Mouse (Mus musculus) CH12.LX (cell line): Measurements from ENCODE around the gene Ikzf4. TPM values are rescaled to one million over a fixed set of nuclear protein-coding genes. Genes with fewer than 3 reads are reported as not detected.

ENCODE experiments used
- DNase-seq: peaks from one replicate; pipeline ENCODE4 v3.0.0-alpha.2; 2013; ENCODE audit errors: extremely low read depth
- H3K27ac ChIP-seq: 2 replicates; pipeline ENCODE4 v1.5.1; 2012; ENCODE audit warnings: low read depth, mild to moderate bottlenecking, control low read depth, moderate library complexity; ENCODE audit not compliant: insufficient read depth
- H3K27me3 ChIP-seq: replicated peaks from 2 replicates; pipeline ENCODE3; 2012; ENCODE audit warnings: inconsistent platforms
- H3K36me3 ChIP-seq, 2 experiments: replicated peaks in 1 of 2; 2 replicates each; pipeline versions ENCODE3 to v1.6.1; 2012; ENCODE audit warnings: inconsistent platforms in 1 of 2, low read length in 1 of 2, mild to moderate bottlenecking in 1 of 2, mixed read lengths in 1 of 2, moderate library complexity in 1 of 2; ENCODE audit not compliant: control insufficient read depth in 1 of 2, insufficient read depth in 1 of 2
- H3K4me1 ChIP-seq, 2 experiments: 2 replicates each; pipeline ENCODE4 v1.6.1; 2012; ENCODE audit warnings: inconsistent platforms in 1 of 2, moderate library complexity in 1 of 2; ENCODE audit not compliant: insufficient read depth in 2 of 2, control insufficient read depth in 1 of 2
- H3K4me2 ChIP-seq: 2 replicates; pipeline ENCODE4 v1.6.1; 2012; ENCODE audit warnings: low read depth, mild to moderate bottlenecking, control low read depth; ENCODE audit not compliant: poor library complexity, insufficient read depth, severe bottlenecking
- H3K4me3 ChIP-seq, 3 experiments: fragments of 150-350 bp in 1 of 3; sonication (generic) in 1 of 3; replicated peaks in 1 of 3; 2 replicates each; pipeline versions ENCODE3 to v1.5.1; 2011 to 2012; ENCODE audit warnings: low read depth in 2 of 3, low read length in 2 of 3, mild to moderate bottlenecking in 2 of 3, moderate library complexity in 2 of 3, control low read depth in 1 of 3, improper control_type of control experiment in 1 of 3, inconsistent platforms in 1 of 3, mixed read lengths in 1 of 3; ENCODE audit not compliant: poor library complexity in 1 of 3
- H3K79me2 ChIP-seq: replicated peaks from 2 replicates; pipeline ENCODE4 v1.6.1; 2012; ENCODE audit warnings: mild to moderate bottlenecking, moderate library complexity; ENCODE audit not compliant: control insufficient read depth, poor library complexity, insufficient read depth, severe bottlenecking; ENCODE audit errors: extremely low read depth
- H3K9ac ChIP-seq: 2 replicates; pipeline ENCODE4 v1.6.1; 2012; ENCODE audit warnings: low read depth, mild to moderate bottlenecking, control low read depth, moderate library complexity; ENCODE audit not compliant: insufficient read depth
- H3K9me3 ChIP-seq: replicated peaks from 2 replicates; pipeline ENCODE3; 2012; ENCODE audit warnings: low read length, inconsistent platforms, mixed read lengths
- BHLHE40 ChIP-seq: IDR thresholded peaks from 2 replicates; pipeline ENCODE4 v1.6.1; 2011; ENCODE audit warnings: mild to moderate bottlenecking, low read depth, low read length, improper control_type of control experiment
- CHD2 ChIP-seq: IDR thresholded peaks from 2 replicates; pipeline ENCODE4 v1.6.1; 2011; ENCODE audit warnings: low read length, improper control_type of control experiment
- E2F4 ChIP-seq: IDR thresholded peaks from 2 replicates; pipeline ENCODE4 v1.6.1; 2011; ENCODE audit warnings: low read depth, low read length, improper control_type of control experiment; ENCODE audit not compliant: insufficient replicate concordance
- ETS1 ChIP-seq: conservative IDR thresholded peaks from 2 replicates; pipeline ENCODE4 v1.6.1; 2012; ENCODE audit warnings: low read depth, mild to moderate bottlenecking, inconsistent platforms, low read length, improper control_type of control experiment, moderate library complexity
- HCFC1 ChIP-seq: IDR thresholded peaks from 2 replicates; pipeline ENCODE4 v1.6.1; 2012; ENCODE audit warnings: low read depth, mild to moderate bottlenecking, inconsistent platforms, low read length, improper control_type of control experiment
- IRF4 ChIP-seq: IDR thresholded peaks from 2 replicates; pipeline ENCODE4 v1.6.1; 2014; ENCODE audit warnings: low read depth, mild to moderate bottlenecking, inconsistent platforms, low read length, improper control_type of control experiment
- JUN ChIP-seq: IDR thresholded peaks from 2 replicates; pipeline ENCODE4 v1.6.1; 2011; ENCODE audit warnings: low read depth, mild to moderate bottlenecking, low read length, improper control_type of control experiment, moderate library complexity; ENCODE audit not compliant: insufficient read depth
- JUND ChIP-seq: conservative IDR thresholded peaks from 2 replicates; pipeline ENCODE4 v1.6.1; 2011; ENCODE audit warnings: low read depth, low read length, improper control_type of control experiment
- KAT2A ChIP-seq: IDR thresholded peaks from 2 replicates; pipeline ENCODE4 v1.6.1; 2012; ENCODE audit warnings: low read length, improper control_type of control experiment, inconsistent platforms; ENCODE audit not compliant: insufficient replicate concordance
- MAX ChIP-seq: IDR thresholded peaks from 2 replicates; pipeline ENCODE4 v1.6.1; 2011; ENCODE audit warnings: low read length, improper control_type of control experiment
- MEF2A ChIP-seq: IDR thresholded peaks from 2 replicates; pipeline ENCODE4 v1.6.1; 2014; ENCODE audit warnings: low read depth, mild to moderate bottlenecking, inconsistent platforms, low read length, improper control_type of control experiment, borderline replicate concordance
- MXI1 ChIP-seq: IDR thresholded peaks from 2 replicates; pipeline ENCODE4 v1.6.1; 2011; ENCODE audit warnings: mild to moderate bottlenecking, low read depth, low read length, improper control_type of control experiment
- POLR2A ChIP-seq: IDR thresholded peaks from 2 replicates; pipeline ENCODE4 v1.6.1; 2011; ENCODE audit warnings: low read depth, mild to moderate bottlenecking, improper control_type of control experiment, low read length
- POLR2AphosphoS2 ChIP-seq: IDR thresholded peaks from 2 replicates; pipeline ENCODE4 v1.6.1; 2011; ENCODE audit warnings: low read depth, low read length, improper control_type of control experiment
- RAD21 ChIP-seq: IDR thresholded peaks from 2 replicates; pipeline ENCODE4 v1.6.1; 2011; ENCODE audit warnings: low read depth, mild to moderate bottlenecking, low read length, improper control_type of control experiment, moderate library complexity
- RCOR1 ChIP-seq: conservative IDR thresholded peaks from 2 replicates; pipeline ENCODE4 v1.6.1; 2012; ENCODE audit warnings: low read depth, mild to moderate bottlenecking, inconsistent platforms, low read length, improper control_type of control experiment
- SIN3A ChIP-seq: IDR thresholded peaks from 2 replicates; pipeline ENCODE4 v1.6.1; 2012; ENCODE audit warnings: low read length, improper control_type of control experiment, inconsistent platforms
- SMC3 ChIP-seq: IDR thresholded peaks from 2 replicates; pipeline ENCODE4 v1.6.1; 2011; ENCODE audit warnings: low read depth, low read length, improper control_type of control experiment
- TCF12 ChIP-seq: IDR thresholded peaks from 2 replicates; pipeline ENCODE4 v1.6.1; 2014; ENCODE audit warnings: low read depth, mild to moderate bottlenecking, inconsistent platforms, low read length, improper control_type of control experiment
- UBTF ChIP-seq: IDR thresholded peaks from 2 replicates; pipeline ENCODE4 v1.6.1; 2012; ENCODE audit warnings: low read depth, mild to moderate bottlenecking, inconsistent platforms, low read length, improper control_type of control experiment, moderate library complexity
- ZKSCAN1 ChIP-seq: IDR thresholded peaks from 2 replicates; pipeline ENCODE4 v1.6.1; 2012; ENCODE audit warnings: low read depth, inconsistent platforms, low read length, improper control_type of control experiment, borderline replicate concordance
- ZMIZ1 ChIP-seq: IDR thresholded peaks from 2 replicates; pipeline ENCODE4 v1.6.1; 2012; ENCODE audit warnings: low read depth, mild to moderate bottlenecking, inconsistent platforms, low read length, improper control_type of control experiment
- ZNF384 ChIP-seq: IDR thresholded peaks from 2 replicates; pipeline ENCODE4 v1.6.1; 2012; ENCODE audit warnings: low read depth, low read length, improper control_type of control experiment, inconsistent platforms
- dilution Hi-C: fragments of 300-500 bp; cut with MboI; formaldehyde crosslinking; loops from 2 replicates; pipeline ENCODE4 v1.14.3; 2020; ENCODE audit warnings: low sequenced_read_pairs; ENCODE audit not compliant: extremely low pct_unique_long_range_greater_than_20kb, extremely low pct_ligation_motif_present
- in situ Hi-C: fragments of 300-500 bp; cut with MboI; formaldehyde crosslinking; loops from 3 replicates; pipeline ENCODE4 v1.14.3; 2019; ENCODE audit warnings: low sequenced_read_pairs, low pct_ligation_motif_present, low pct_unique_long_range_greater_than_20kb, mixed read lengths
- polyA plus RNA-seq: library from polyadenylated mRNA; unstranded; fragments of >175 nt; gene quantifications from 2 replicates; pipeline ENCODE4 v1.2.1, GENCODE M21; 2012; ENCODE audit warnings: low read depth; ENCODE audit not compliant: insufficient read length
- total RNA-seq, 2 experiments: library from RNA; depleted of rRNA; stranded (reverse); fragments of 300-350 nt in 1 of 2; fragments of >200 nt in 1 of 2; gene quantifications; 2 replicates each; pipeline ENCODE4 v1.2.3; 2012 to 2014

Ikzf4 gene
- total and polyA plus RNA-seq, 3 experiments: 0.08 to 1.5 (median 0.09) TPM

DNA sequence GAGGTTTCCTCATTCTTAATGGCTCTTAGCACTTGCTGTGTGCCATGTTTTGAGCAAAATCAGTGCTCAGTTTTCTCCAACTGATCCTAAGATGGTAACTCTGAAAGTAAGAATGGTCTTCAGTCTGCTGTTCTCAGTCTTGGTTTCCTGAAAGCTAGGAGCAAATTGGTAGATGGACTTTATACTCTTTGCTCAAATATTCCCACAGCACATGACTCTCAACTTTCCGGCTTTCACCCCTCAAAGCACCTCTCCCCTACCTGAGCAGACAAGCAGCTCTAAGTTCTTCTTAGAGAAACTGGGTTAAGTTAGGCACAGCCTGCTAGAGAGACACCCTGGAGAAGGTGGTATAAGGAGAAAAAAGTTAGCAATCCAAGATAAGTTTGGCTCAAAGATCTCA lies 10.9 kb upstream of the Ikzf4 start:
- Histone ChIP-seq H3K9ac (no peak overlapping the region), H3K79me2 (no peaks in the 10 kb centered on the region)
- no peak for TF ChIP-seq E2F4
- TF ChIP-seq ZKSCAN1: no peak
- no peak for TF ChIP-seq KAT2A
- TF ChIP-seq POLR2A: no peak
- no peak for TF ChIP-seq SIN3A
- TF ChIP-seq MEF2A: no peak
- TF ChIP-seq UBTF: no peak
- TF ChIP-seq TCF12: no peak
- no peak for TF ChIP-seq BHLHE40
- no peak for TF ChIP-seq MAX
- no peak for TF ChIP-seq ZMIZ1
- no peak for TF ChIP-seq JUN
- no peak for TF ChIP-seq RCOR1
- TF ChIP-seq RAD21: no peak
- no peak for TF ChIP-seq POLR2AphosphoS2
- no peak for TF ChIP-seq HCFC1
- TF ChIP-seq SMC3: no peak
- TF ChIP-seq CHD2: no peak
- no peak for TF ChIP-seq IRF4
- TF ChIP-seq ETS1: no peak
- TF ChIP-seq, all 38 proteins: peak for 0
- H3K27me3 ChIP-seq: no peaks in the 10 kb centered on the region
- dilution Hi-C loops: no loop called here
- in situ Hi-C loops: no loop called here
- no peaks in the 10 kb centered on the region for H3K9me3 ChIP-seq
- H3K4me3 ChIP-seq: no peak overlapping the region
- peaks cover 5 to 11% of the 10 kb centered on the region in 2 experiments; a peak in 3 of 4 replicates for H3K4me1 ChIP-seq
- no peak overlapping the region for H3K27ac ChIP-seq
- no peak for DNase-seq
- H3K4me2 ChIP-seq: no peak overlapping the region
- no peaks in the 10 kb centered on the region for H3K36me3 ChIP-seq

- H3K79me2 ChIP-seq: no peaks in the 10 kb centered on the region
- H3K9me3 ChIP-seq: no peaks in the 10 kb centered on the region
- H3K9ac ChIP-seq: no peak overlapping the region
- peaks cover 5 to 11% of the 10 kb centered on the region in 2 experiments; a peak in 3 of 4 replicates for H3K4me1 ChIP-seq
- H3K36me3 ChIP-seq: no peaks in the 10 kb centered on the region
- no peak for DNase-seq
- no peaks in the 10 kb centered on the region for H3K27me3 ChIP-seq
- in situ Hi-C loops (no loop called here), dilution Hi-C loops (no loop called here)
- H3K27ac ChIP-seq: no peak overlapping the region
- TF ChIP-seq ETS1 (no peak), POLR2AphosphoS2 (no peak), MXI1 (no peak), JUND (no peak), ZNF384 (no peak)
- no peak overlapping the region for H3K4me3 ChIP-seq
- H3K4me2 ChIP-seq: no peak overlapping the region
These were observed 9.5 kb upstream of the Ikzf4 start for GRCm38 (mm10) chr10:128655254-128655653.
